Mouse (Mus musculus): Measurements from ENCODE around the gene Pcgf1. TPM values are rescaled to one million over a fixed set of nuclear protein-coding genes. Genes with fewer than 3 reads are reported as not detected.

The Pcgf1 gene
- polyA plus RNA-seq (2015; fragmentation: Illumina TruSeq; extraction: RNeasy Lipid Tissue Mini Kit (QIAGEN cat#74804); ENCODE audit: insufficient read depth, low read depth, low replicate concordance) = 7.6 TPM

GRCm38 (mm10) chr6:83077630-83078323 lies at the start of gene Pcgf1:
Gene Pcgf1 (plus strand): TSS chr6:83077869.

GRCm38 (mm10) chr6:83033249-83034185 lies 44.2 kb upstream of the Pcgf1 start, which contains the start of the genes Dok1 and Loxl3:
Gene Dok1 (minus strand): TSS chr6:83033471.
Gene Loxl3 (plus strand): TSS chr6:83034173.

GRCm38 (mm10) chr6:83054074-83054851 lies 23.4 kb upstream of the Pcgf1 start, which contains the start of gene Aup1:
Gene Aup1 (plus strand): TSS chr6:83054521.

GRCm38 (mm10) chr6:83054871-83055431 lies 22.7 kb upstream of the Pcgf1 start, which contains the start of gene Htra2:
Gene Htra2 (minus strand): TSS chr6:83055273.

GRCm38 (mm10) chr6:83057790-83058189 lies 19.9 kb upstream of the Pcgf1 start, which contains the start of gene Dqx1:
Gene Dqx1 (plus strand): TSS chr6:83057844.

GRCm38 (mm10) chr6:83070247-83070310 lies 7.6 kb upstream of the Pcgf1 start, which contains the start of gene Tlx2:
Gene Tlx2 (minus strand): TSS chr6:83070293.

GRCm38 (mm10) chr6:83086121-83087035 lies 8.7 kb downstream of the Pcgf1 start, which contains the start of gene Lbx2:
Gene Lbx2 (plus strand): TSS chr6:83086367.

GRCm38 (mm10) chr6:83101316-83101687 lies 23.6 kb downstream of the Pcgf1 start, which contains the start of the genes Ccdc142 and Gm42688:
Gene Ccdc142 (plus strand): TSS chr6:83101601.
Gene Gm42688 (plus strand): TSS chr6:83101617.

GRCm38 (mm10) chr6:83108762-83109668 lies 31.3 kb downstream of the Pcgf1 start, which contains the start of gene Mrpl53:
Gene Mrpl53 (plus strand): TSS chr6:83109040.

GRCm38 (mm10) chr6:83115011-83115671 lies 37.5 kb downstream of the Pcgf1 start, which contains the start of gene Mogs:
Gene Mogs (plus strand): TSS chr6:83115496.

GRCm38 (mm10) chr6:83120930-83121862 lies 43.5 kb downstream of the Pcgf1 start, which contains the start of gene Wbp1:
Gene Wbp1 (minus strand): TSS chr6:83121559.

GRCm38 (mm10) chr6:83125331-83125730 lies 47.7 kb downstream of the Pcgf1 start, which contains the start of gene Ino80b:
Gene Ino80b (minus strand): TSS chr6:83125431.

Other genes with a start within 250 kb of the Pcgf1 start
- 0.26 TPM for gene Sema4f, start 138.1 kb upstream of the Pcgf1 start, polyA plus RNA-seq (2015; fragmentation: Illumina TruSeq; extraction: RNeasy Lipid Tissue Mini Kit (QIAGEN cat#74804); ENCODE audit: insufficient read depth, low read depth, low replicate concordance)
- not detected for gene M1ap, start 131.0 kb upstream of the Pcgf1 start, polyA plus RNA-seq (2015; fragmentation: Illumina TruSeq; extraction: RNeasy Lipid Tissue Mini Kit (QIAGEN cat#74804); ENCODE audit: insufficient read depth, low read depth, low replicate concordance)
- 1.8 TPM for gene Dok1, start 44.4 kb upstream of the Pcgf1 start, polyA plus RNA-seq (2015; fragmentation: Illumina TruSeq; extraction: RNeasy Lipid Tissue Mini Kit (QIAGEN cat#74804); ENCODE audit: insufficient read depth, low read depth, low replicate concordance)
- 1.8 TPM for gene Loxl3, start 43.7 kb upstream of the Pcgf1 start, polyA plus RNA-seq (2015; fragmentation: Illumina TruSeq; extraction: RNeasy Lipid Tissue Mini Kit (QIAGEN cat#74804); ENCODE audit: insufficient read depth, low read depth, low replicate concordance)
- gene Aup1, start 23.3 kb upstream of the Pcgf1 start, polyA plus RNA-seq (2015; fragmentation: Illumina TruSeq; extraction: RNeasy Lipid Tissue Mini Kit (QIAGEN cat#74804); ENCODE audit: insufficient read depth, low read depth, low replicate concordance) = 146 TPM
- 40.7 TPM for gene Htra2, start 22.6 kb upstream of the Pcgf1 start, polyA plus RNA-seq (2015; fragmentation: Illumina TruSeq; extraction: RNeasy Lipid Tissue Mini Kit (QIAGEN cat#74804); ENCODE audit: insufficient read depth, low read depth, low replicate concordance)
- 1.5 TPM for gene Dqx1, start 20.0 kb upstream of the Pcgf1 start, polyA plus RNA-seq (2015; fragmentation: Illumina TruSeq; extraction: RNeasy Lipid Tissue Mini Kit (QIAGEN cat#74804); ENCODE audit: insufficient read depth, low read depth, low replicate concordance)
- not detected for gene Tlx2, start 7.6 kb upstream of the Pcgf1 start, polyA plus RNA-seq (2015; fragmentation: Illumina TruSeq; extraction: RNeasy Lipid Tissue Mini Kit (QIAGEN cat#74804); ENCODE audit: insufficient read depth, low read depth, low replicate concordance)
- not detected for gene Lbx2, start 8.5 kb downstream of the Pcgf1 start, polyA plus RNA-seq (2015; fragmentation: Illumina TruSeq; extraction: RNeasy Lipid Tissue Mini Kit (QIAGEN cat#74804); ENCODE audit: insufficient read depth, low read depth, low replicate concordance)
- gene Ccdc142, start 23.7 kb downstream of the Pcgf1 start, polyA plus RNA-seq (2015; fragmentation: Illumina TruSeq; extraction: RNeasy Lipid Tissue Mini Kit (QIAGEN cat#74804); ENCODE audit: insufficient read depth, low read depth, low replicate concordance) = not detected
- gene Gm42688, start 23.7 kb downstream of the Pcgf1 start, polyA plus RNA-seq (2015; fragmentation: Illumina TruSeq; extraction: RNeasy Lipid Tissue Mini Kit (QIAGEN cat#74804); ENCODE audit: insufficient read depth, low read depth, low replicate concordance) = 1.1 TPM
- gene Mrpl53, start 31.2 kb downstream of the Pcgf1 start, polyA plus RNA-seq (2015; fragmentation: Illumina TruSeq; extraction: RNeasy Lipid Tissue Mini Kit (QIAGEN cat#74804); ENCODE audit: insufficient read depth, low read depth, low replicate concordance) = 31.8 TPM
- 16.5 TPM for gene Mogs, start 37.6 kb downstream of the Pcgf1 start, polyA plus RNA-seq (2015; fragmentation: Illumina TruSeq; extraction: RNeasy Lipid Tissue Mini Kit (QIAGEN cat#74804); ENCODE audit: insufficient read depth, low read depth, low replicate concordance)
- 42.1 TPM for gene Wbp1, start 43.7 kb downstream of the Pcgf1 start, polyA plus RNA-seq (2015; fragmentation: Illumina TruSeq; extraction: RNeasy Lipid Tissue Mini Kit (QIAGEN cat#74804); ENCODE audit: insufficient read depth, low read depth, low replicate concordance)
- 6.9 TPM for gene Ino80b, start 47.6 kb downstream of the Pcgf1 start, polyA plus RNA-seq (2015; fragmentation: Illumina TruSeq; extraction: RNeasy Lipid Tissue Mini Kit (QIAGEN cat#74804); ENCODE audit: insufficient read depth, low read depth, low replicate concordance)
- 12.4 TPM for gene Rtkn, start 57.6 kb downstream of the Pcgf1 start, polyA plus RNA-seq (2015; fragmentation: Illumina TruSeq; extraction: RNeasy Lipid Tissue Mini Kit (QIAGEN cat#74804); ENCODE audit: insufficient read depth, low read depth, low replicate concordance)
- 1.5 TPM for gene Wdr54, start 78.5 kb downstream of the Pcgf1 start, polyA plus RNA-seq (2015; fragmentation: Illumina TruSeq; extraction: RNeasy Lipid Tissue Mini Kit (QIAGEN cat#74804); ENCODE audit: insufficient read depth, low read depth, low replicate concordance)
- not detected for gene 1700003E16Rik, start 78.5 kb downstream of the Pcgf1 start, polyA plus RNA-seq (2015; fragmentation: Illumina TruSeq; extraction: RNeasy Lipid Tissue Mini Kit (QIAGEN cat#74804); ENCODE audit: insufficient read depth, low read depth, low replicate concordance)
- gene Dctn1, start 88.1 kb downstream of the Pcgf1 start, polyA plus RNA-seq (2015; fragmentation: Illumina TruSeq; extraction: RNeasy Lipid Tissue Mini Kit (QIAGEN cat#74804); ENCODE audit: insufficient read depth, low read depth, low replicate concordance) = 29.3 TPM
- not detected for gene Slc4a5, start 142.0 kb downstream of the Pcgf1 start, polyA plus RNA-seq (2015; fragmentation: Illumina TruSeq; extraction: RNeasy Lipid Tissue Mini Kit (QIAGEN cat#74804); ENCODE audit: insufficient read depth, low read depth, low replicate concordance)
- gene Mthfd2, start 248.0 kb downstream of the Pcgf1 start, polyA plus RNA-seq (2015; fragmentation: Illumina TruSeq; extraction: RNeasy Lipid Tissue Mini Kit (QIAGEN cat#74804); ENCODE audit: insufficient read depth, low read depth, low replicate concordance) = 19.5 TPM
- gene Mob1a, start 248.1 kb downstream of the Pcgf1 start, polyA plus RNA-seq (2015; fragmentation: Illumina TruSeq; extraction: RNeasy Lipid Tissue Mini Kit (QIAGEN cat#74804); ENCODE audit: insufficient read depth, low read depth, low replicate concordance) = 11.3 TPM